Mouse (Mus musculus): ENCODE results near the gene Ghr. TPM values are rescaled to one million over a fixed set of nuclear protein-coding genes. Genes with fewer than 3 reads are reported as not detected.

Ghr gene
- polyA plus RNA-seq, 1 experiment: not detected

DNA sequence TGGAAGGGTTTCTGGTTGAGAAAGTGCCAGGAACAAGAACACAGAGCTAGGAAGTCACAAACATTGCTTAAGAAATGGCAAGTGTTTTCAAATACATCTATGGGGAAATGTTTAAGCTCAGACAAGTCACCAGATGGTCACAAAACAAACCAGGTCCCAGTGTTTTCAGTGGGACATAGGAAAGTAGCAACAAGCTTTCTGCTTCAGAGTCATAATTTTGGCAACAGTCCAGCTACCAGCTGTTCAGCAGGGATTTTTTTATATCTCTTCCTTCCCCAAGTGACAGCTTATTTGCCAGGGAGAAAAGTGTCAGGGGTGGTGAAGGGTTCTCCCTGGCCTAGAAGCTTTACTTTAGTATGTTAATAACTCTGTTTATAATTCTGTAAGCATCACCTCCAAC lies 270.4 kb downstream of the Ghr start:
- TF ChIP-seq GATA1 (IDR thresholded peaks at IDR 0.05; ENCODE audit: low read length): no peak

DNA sequence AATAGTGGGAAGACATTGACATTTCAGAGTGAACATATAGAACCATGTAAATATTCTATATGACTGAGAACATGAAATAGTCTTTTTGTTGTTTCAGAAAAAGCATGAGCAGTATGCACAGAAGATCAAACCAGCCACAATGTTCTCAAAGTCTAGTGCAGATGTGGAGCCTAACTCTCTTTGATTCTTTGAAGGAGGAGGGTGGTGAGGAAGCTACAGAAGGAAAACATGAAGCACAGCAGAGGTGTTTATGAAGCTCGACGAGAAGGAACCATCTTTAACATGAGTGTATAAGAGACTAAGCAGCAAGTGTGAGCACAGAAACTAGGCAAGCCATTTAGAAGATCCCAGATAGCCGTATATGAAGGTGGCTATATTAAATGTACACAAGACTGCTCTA lies 273.4 kb downstream of the Ghr start:
- no peak for TF ChIP-seq GATA1 (IDR thresholded peaks at IDR 0.05; ENCODE audit: low read length)

- no peak for TF ChIP-seq GATA1 (IDR thresholded peaks at IDR 0.05; ENCODE audit: low read length)
Measured at GRCm38 (mm10) chr15:3303426-3303825, 279.9 kb downstream of the Ghr start, which contains the start of gene Ccdc152. Ccdc152 (minus strand) TSS chr15:3303526.

DNA sequence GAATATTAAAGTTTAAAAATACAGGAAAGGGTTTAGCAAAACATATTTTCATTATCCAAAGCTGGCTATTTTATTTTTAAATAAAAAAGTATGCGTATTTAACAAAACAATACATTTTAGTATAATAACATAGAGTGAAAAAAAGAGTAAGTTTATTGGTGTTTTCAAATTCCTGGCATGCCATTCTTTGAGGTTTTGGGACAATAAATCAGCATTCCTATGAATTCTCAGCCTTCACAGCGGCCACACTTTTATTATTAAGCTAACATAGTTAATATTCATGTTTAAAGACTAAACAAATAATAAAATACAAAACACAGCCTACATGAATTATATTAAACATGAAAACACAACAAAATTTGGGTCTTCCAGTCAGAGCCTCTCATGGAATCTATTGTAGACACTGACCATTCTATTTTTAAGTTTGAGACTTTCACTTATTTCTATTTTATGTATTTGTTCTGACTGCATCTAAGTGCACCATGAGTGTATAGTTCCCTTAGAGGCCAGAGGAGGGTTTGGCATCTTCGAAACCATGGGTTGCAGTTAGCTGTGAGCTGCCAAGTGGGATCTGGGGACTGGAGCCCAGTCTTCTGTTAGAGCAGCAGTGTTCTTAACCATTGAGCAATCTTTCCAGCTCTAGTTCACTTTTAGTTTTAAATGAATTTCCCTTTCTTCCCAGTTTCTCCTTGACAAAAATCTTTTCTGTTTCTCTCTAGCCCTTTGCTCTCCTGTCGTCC lies 282.8 kb downstream of the Ghr start:
- no peak for TF ChIP-seq GATA1 (IDR thresholded peaks at IDR 0.05; ENCODE audit: low read length)

DNA sequence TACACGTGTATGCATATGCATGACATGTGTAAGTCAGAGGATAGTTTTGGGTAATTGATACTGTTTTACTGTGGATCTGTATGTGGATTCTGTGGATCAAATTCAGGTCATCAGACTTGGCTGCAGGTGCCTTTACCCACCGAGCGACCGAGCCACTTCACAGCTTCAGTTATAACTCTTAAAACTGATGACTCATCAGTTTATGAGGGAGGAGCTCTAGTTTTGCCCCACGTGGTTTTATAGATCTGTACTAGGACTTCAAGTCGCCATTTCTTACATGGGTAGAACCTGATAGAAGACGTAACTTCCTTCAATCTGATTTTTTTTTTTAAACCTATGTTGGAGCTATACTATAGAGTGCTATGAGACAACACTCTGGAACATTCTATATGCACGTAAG lies 285.7 kb downstream of the Ghr start:
- no peak for TF ChIP-seq GATA1 (IDR thresholded peaks at IDR 0.05; ENCODE audit: low read length)

DNA sequence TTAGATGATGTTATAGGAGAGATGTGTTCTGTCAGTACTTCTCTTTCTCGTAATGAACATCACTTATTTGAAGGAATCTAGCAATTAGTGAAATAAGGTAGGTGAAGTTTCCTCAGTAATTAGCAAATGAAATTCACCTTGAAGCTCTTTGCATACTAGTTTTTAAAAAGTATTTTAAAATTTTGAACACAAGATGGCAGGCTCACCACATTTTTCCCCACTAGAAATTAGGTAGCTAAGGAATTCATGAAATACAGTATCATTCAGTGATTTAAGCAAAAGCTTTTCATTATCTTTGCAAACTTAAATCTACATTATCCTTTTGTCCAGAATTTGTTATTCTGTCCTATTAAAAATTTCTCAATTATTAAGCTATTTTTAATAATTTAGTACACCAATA lies 287.3 kb downstream of the Ghr start:
- no peak for TF ChIP-seq GATA1 (IDR thresholded peaks at IDR 0.05; ENCODE audit: low read length)

DNA sequence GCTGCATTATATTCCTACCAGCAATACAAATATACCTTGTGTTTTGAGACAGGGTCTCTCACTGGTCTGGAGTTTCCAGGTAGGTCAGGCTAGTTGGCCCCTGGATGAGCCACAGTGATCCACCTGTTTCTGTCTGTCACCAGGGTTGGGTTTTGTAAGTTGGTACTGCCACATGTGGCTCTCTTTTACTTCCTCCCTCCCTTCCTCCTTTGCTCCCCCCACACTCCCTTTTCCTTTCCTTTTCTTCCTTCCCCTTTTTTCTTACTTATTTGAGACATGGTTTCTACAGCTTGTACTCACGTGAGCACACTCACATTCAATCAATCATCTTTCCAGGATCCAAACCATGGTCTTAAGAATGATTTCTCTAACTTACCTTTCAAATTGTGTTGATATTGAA lies 289.8 kb downstream of the Ghr start:
- TF ChIP-seq GATA1 (IDR thresholded peaks at IDR 0.05; ENCODE audit: low read length): no peak

- no peak for TF ChIP-seq GATA1 (IDR thresholded peaks at IDR 0.05; ENCODE audit: low read length)
Measured at GRCm38 (mm10) chr15:3290435-3290834, 292.9 kb downstream of the Ghr start.

DNA sequence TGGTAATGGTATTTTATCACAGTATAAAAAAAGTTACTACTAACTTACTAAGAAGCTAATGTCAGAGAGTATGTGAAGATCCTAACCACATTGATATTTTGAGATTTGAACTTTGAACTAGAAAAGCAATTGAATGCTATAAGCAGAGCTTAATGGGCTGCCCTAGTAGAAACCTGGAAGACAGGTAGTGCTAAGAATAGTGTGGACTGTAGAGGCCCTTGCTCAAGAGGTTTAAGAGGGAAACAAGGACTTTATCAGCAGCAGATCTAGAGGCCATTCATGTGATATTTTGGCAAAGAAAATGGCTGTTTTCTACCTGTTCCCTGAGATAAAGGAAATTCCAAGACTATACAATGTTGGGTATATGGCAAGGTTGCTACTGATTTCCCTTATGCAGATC lies 297.3 kb downstream of the Ghr start:
- TF ChIP-seq GATA1 (IDR thresholded peaks at IDR 0.05; ENCODE audit: low read length): no peak

GRCm38 (mm10) chr15:3281737-3282136 lies 301.6 kb downstream of the Ghr start:
- TF ChIP-seq GATA1 (IDR thresholded peaks at IDR 0.05; ENCODE audit: low read length): no peak

DNA sequence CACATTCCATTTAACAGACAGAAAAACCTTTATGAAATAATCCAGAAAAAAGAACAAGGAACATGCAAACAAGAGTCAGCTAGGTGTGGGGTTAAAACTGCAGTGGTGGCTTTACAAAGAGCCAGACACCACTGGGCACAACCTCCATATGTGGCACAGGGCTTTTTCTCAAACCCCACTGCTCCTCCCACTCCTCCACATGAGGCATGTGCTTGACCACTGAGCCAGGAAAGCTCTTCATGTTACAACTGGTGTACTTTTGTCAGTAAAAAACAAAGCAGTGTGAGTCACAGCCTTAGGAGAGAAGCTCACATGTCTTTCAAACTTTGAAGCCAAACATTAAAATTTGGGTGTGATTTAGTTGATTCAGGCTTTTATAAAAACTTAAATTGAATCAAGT lies 302.1 kb downstream of the Ghr start:
- no peak for TF ChIP-seq GATA1 (IDR thresholded peaks at IDR 0.05; ENCODE audit: low read length)

GRCm38 (mm10) chr15:3279242-3279641 lies 304.1 kb downstream of the Ghr start:
- TF ChIP-seq GATA1 (IDR thresholded peaks at IDR 0.05; ENCODE audit: low read length): no peak

DNA sequence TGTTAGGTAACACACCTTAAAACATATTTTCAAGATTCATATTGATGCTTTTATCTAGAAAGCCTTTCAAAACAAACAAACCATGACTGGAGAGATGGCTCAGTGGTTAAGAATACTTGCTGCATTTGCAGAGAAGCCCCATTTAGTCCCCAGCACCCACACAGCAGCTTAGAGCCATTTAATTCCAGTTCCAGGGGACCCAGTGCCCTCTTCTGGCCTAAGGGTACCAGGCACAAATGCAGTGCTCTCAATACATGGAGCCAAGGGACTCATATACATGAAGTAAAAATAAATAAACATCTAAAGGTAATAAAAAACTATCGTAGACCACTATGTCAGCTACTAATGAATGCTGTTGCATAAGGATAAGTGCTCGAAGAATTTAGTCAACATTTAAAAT lies 305.9 kb downstream of the Ghr start:
- no peak for TF ChIP-seq GATA1 (IDR thresholded peaks at IDR 0.05; ENCODE audit: low read length)

- TF ChIP-seq GATA1 (IDR thresholded peaks at IDR 0.05; ENCODE audit: low read length): no peak
Measured at GRCm38 (mm10) chr15:3273191-3273590, 310.1 kb downstream of the Ghr start.

GRCm38 (mm10) chr15:3271216-3271615 lies 312.1 kb downstream of the Ghr start:
- TF ChIP-seq GATA1 (IDR thresholded peaks at IDR 0.05; ENCODE audit: low read length): no peak

DNA sequence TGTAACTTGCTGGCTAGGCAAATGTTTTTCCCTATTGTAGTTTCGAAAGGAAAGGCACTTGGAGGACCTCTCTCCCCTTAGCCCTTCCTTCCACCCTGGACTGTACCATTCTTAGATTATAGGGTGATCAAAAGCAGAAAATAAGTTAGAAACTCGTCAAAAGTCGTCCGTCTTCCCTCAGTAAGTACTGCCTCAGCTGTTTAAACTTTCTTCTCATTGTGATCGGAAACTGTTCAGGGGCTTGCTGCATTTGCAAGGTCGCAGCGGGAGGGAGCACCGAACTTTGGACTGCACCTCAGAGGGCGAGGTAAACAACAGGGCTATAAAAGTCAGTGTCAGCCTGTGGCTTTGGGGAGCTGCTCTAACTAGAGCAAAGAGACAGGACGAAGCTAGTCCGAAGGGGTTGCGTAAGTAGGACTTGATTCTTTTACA lies 312.6 kb downstream of the Ghr start:
- no peak for TF ChIP-seq GATA1 (IDR thresholded peaks at IDR 0.05; ENCODE audit: low read length)

GRCm38 (mm10) chr15:3269996-3270645 lies 313.2 kb downstream of the Ghr start:
- no peak for TF ChIP-seq GATA1 (IDR thresholded peaks at IDR 0.05; ENCODE audit: low read length)
